Mouse (Mus musculus) mouse embryonic stem cell (cell line): Measurements from ENCODE around the gene Nle1.

ENCODE experiments used
- in situ Hi-C, 2 experiments: fragments of 300-500 bp; cut with MboI; formaldehyde crosslinking; loops; 1 replicate in 1 of 2; 3 replicates in 1 of 2; pipeline ENCODE4 v1.14.3; 2019 to 2020; ENCODE audit warnings: low sequenced_read_pairs in 2 of 2, low pct_unique_long_range_greater_than_20kb in 1 of 2, mixed read lengths in 1 of 2; ENCODE audit not compliant: unreplicated experiment in 1 of 2

The Nle1 gene

DNA sequence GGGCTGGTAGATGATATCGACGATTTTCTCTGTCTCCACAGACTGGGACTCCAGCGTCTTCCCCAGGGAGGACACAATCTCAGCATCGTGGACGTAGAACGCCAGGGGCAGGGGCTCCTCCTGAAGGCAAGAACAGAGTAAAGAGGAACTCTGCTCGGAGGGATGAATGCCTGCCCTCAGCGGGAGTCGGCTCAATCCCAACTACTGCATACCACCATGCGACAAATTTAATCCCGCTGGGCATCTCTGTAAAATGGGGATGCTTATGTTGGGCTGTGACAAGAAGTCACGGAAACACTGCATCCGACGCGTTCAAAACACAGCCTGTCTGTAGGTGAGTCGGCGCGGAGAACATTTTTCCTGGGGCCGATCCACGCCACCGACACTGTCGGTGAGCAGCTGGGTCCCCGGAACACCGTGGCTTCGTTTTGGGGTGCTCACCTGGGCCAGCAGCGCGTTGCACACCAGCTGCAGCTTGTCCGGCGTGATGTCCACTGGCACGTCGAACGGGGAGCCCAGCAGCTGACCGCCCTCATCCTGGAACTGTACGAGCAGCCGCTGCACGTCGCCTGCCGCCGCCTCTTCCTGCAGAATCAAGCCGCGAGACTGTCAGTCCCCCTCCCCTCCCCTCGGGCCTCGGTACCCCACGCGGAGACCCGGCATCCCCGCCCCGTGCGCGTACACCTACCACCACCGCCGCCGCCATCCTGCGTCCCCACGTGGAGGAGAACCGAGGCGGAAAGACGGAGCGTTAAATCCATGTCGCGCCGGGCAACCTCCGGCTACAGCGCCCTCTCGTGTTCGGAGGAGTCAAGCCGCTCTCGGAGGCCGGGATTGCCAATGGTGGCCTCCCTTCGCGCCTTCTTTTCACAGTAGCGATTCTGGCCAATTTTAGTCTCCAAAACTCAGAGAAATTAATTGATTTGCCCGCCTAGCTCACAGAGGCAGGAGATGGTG, at the start of gene Nle1:
Nle1 (minus strand) TSS at position 761 of the 957 bp plus-strand sequence.
- in situ Hi-C loops: loop anchor here in 1 of 2 experiments (25.0 kb wide), 1 partner anchor 279 kb away; the partner anchor contains the start of genes Slfn3 and Slfn4

GRCm38 (mm10) chr11:82956925-82957324, 48.7 kb upstream of the Nle1 start:
- in situ Hi-C loops: no loop called here

- in situ Hi-C loops: no loop called here
These were observed 46.4 kb upstream of the Nle1 start for GRCm38 (mm10) chr11:82954631-82955030.

DNA sequence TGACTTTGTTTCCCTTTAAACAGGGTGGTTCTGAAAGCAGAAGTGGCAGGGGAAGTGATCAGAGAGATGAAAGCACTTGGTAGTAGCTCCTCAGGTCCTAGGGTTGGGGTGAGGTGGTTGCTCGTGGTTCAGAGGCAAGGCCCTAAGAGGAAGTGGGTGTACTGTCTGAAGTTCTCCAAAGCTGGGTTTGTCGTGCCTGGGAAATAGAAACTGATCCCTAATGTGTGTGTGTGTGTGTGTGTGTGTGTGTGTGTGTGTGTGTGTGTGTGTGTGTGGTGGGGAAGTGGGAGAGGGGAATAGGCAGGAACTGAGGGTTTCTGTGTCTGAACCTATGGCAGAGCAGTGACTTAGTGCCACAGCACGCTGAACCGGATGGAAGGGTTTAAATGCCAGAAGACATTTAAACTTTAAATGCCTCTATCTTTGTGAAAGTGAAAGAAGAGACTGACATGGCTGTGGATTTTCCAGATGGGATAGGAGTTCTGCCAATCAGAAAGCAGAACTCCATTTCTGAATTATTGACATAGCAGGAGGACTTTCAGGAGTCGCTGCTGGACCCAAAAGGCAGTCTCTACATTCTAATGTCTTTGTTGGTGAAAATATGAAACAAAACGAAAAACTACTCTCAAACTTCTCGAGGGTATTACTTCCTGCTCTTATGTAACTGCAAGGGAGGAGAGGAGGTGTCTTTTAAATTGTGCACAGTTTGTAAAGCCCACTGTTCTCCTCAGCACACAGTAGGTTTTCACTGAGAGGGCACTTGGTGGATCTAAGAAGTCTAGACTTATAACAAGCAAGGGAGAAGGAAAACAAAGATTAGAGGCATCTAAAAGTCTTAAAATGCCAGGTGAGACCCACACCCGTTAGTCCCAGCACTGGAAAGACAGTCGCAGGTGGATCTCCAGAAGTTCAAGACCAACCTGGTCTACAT, 44.7 kb upstream of the Nle1 start:
- in situ Hi-C loops: no loop called here

GRCm38 (mm10) chr11:82951865-82952611, 43.8 kb upstream of the Nle1 start:
- in situ Hi-C loops: no loop called here

DNA sequence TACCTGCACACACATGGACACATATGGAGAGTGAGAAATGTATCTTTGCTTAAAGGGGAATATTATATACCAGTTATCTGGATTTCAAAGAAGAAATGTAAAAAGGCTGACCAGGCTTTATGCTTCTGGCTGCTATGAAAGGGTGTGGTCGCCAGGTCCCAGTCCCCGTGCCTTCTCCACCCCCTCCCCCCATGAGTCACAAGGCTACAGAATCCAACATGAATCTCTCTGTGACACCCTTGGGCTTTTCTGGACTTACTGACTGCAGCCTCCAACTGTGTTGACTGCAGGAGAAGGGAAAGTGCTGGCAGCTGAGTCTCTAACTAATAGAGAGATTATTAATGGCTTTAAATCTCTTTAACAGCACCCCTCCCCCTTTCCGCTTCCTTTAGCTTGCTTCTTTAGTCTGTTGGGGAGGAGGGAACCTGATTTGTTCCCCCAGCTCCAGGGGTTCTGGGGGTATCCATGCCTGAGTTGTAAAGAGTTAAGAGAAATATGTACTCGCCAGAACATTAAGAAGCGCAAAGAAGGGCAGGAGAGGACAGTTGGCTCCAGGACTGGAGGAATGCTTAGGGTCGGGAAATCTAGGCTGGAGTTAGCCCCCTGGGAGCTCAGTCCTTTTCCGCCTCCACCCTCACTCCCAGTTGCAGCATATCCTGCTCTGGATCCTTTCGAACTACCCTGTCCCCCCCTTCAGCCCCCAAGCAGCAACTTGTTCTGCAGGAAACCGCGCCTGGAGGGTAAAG, 42.7 kb upstream of the Nle1 start, which contains the start of gene Slfn5:
Slfn5 (plus strand) TSS at position 614 of the 746 bp plus-strand sequence.
- in situ Hi-C loops: no loop called here

GRCm38 (mm10) chr11:82949036-82949435, 40.8 kb upstream of the Nle1 start:
- in situ Hi-C loops: loop anchor here in 1 of 2 experiments (25.0 kb wide), 2 partner anchors 463 to 562 kb away; partner anchors contain the start of genes Rasl10b and Tmem132e

GRCm38 (mm10) chr11:82947457-82947856, 39.2 kb upstream of the Nle1 start:
- in situ Hi-C loops: loop anchor here in 1 of 2 experiments (25.0 kb wide), 2 partner anchors 465 to 560 kb away; partner anchors contain the start of genes Rasl10b and Tmem132e

- in situ Hi-C loops: loop anchor here in 1 of 2 experiments (25.0 kb wide), 2 partner anchors 467 to 558 kb away; partner anchors contain the start of genes Rasl10b and Tmem132e
These were observed 37.4 kb upstream of the Nle1 start for GRCm38 (mm10) chr11:82945636-82946035.

DNA sequence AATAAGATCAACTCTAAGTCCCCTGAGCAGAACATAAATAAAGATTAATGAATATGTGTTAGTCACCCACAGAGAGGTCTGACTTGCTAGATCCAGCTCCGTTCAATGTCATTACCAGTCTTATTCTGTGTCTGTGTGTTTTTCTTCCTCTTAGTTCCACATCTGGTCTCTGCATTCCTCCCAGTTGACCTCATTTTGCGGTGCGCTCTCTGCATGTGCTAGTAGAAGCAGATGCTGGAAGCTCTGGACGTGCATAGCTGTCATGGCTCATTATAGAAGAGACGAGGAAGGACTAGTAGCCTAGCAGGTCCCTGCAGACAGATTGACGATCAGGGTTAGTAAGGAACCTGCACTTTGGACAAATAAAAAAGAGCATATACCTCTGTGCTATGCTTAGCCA, 35.1 kb upstream of the Nle1 start:
- in situ Hi-C loops: loop anchor here in 1 of 2 experiments (25.0 kb wide), 2 partner anchors 469 to 556 kb away; partner anchors contain the start of genes Rasl10b and Tmem132e

DNA sequence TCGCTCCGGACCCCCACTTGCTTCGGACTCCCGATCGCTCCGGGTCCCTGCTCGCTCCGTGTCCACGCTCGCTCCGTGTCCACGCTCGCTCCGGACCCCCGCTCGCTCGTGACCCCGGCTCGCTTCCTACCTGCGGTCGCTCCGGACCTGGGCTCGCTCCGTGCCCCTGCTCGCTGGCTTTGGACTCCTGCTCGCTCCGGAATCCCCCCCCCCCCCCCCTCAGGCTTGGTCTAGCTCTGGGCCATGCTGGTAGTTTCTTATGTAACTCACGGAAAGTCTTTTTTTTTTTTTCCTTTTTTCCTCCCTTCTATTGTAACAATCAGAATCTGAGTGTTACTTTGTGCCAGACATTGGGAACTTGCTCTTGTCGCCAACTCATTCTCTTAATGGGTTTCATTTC, 25.0 kb upstream of the Nle1 start:
- in situ Hi-C loops: loop anchor here in 1 of 2 experiments (25.0 kb wide), 2 partner anchors 479 to 546 kb away; partner anchors contain the start of genes Rasl10b and Tmem132e

GRCm38 (mm10) chr11:82931671-82932450, 23.6 kb upstream of the Nle1 start:
- in situ Hi-C loops: loop anchor here in 1 of 2 experiments (25.0 kb wide), 2 partner anchors 480 to 545 kb away; partner anchors contain the start of genes Rasl10b and Tmem132e

- in situ Hi-C loops: loop anchor here in 1 of 2 experiments (25.0 kb wide), 2 partner anchors 481 to 544 kb away; partner anchors contain the start of genes Rasl10b and Tmem132e
These were observed 22.9 kb upstream of the Nle1 start for GRCm38 (mm10) chr11:82931161-82931560.

GRCm38 (mm10) chr11:82930391-82930955, 22.3 kb upstream of the Nle1 start:
- in situ Hi-C loops: loop anchor here in 1 of 2 experiments (25.0 kb wide), 2 partner anchors 482 to 543 kb away; partner anchors contain the start of genes Rasl10b and Tmem132e

- in situ Hi-C loops: loop anchor here in 1 of 2 experiments (25.0 kb wide), 2 partner anchors 483 to 542 kb away; partner anchors contain the start of genes Rasl10b and Tmem132e
These were observed 21.4 kb upstream of the Nle1 start for GRCm38 (mm10) chr11:82929633-82929950.
